Mouse (Mus musculus) testis, adult 2 months (tissue): Measurements from ENCODE around the gene Olfr20. TPM values are rescaled to one million over a fixed set of nuclear protein-coding genes. Genes with fewer than 3 reads are reported as not detected.
"Not testable (repeated sequence)": the region's sequence is repeated elsewhere in the genome, so short reads cannot be mapped to it uniquely, and the experiment has no call there.

ENCODE experiments used
- H3K27ac ChIP-seq: fragments of 200-500 bp; 2 replicates; pipeline ENCODE4 v1.5.1; 2012; ENCODE audit warnings: low read depth, low read length; ENCODE audit not compliant: control insufficient read depth, insufficient read depth
- H3K27me3 ChIP-seq: fragments of 200-500 bp; 2 replicates; pipeline ENCODE4 v1.6.1; 2012; ENCODE audit warnings: mild to moderate bottlenecking, low read length, moderate library complexity; ENCODE audit not compliant: control insufficient read depth, insufficient read depth
- H3K36me3 ChIP-seq: fragments of 200-500 bp; 2 replicates; pipeline ENCODE4 v1.6.1; 2012; ENCODE audit warnings: mild to moderate bottlenecking, low read length; ENCODE audit not compliant: control insufficient read depth, insufficient read depth
- H3K4me1 ChIP-seq: fragments of 200-500 bp; 2 replicates; pipeline ENCODE4 v1.6.1; 2012; ENCODE audit warnings: low read length; ENCODE audit not compliant: control insufficient read depth, insufficient read depth
- H3K4me3 ChIP-seq: fragments of 200-500 bp; 2 replicates; pipeline ENCODE4 v1.5.1; 2012; ENCODE audit warnings: low read depth, mild to moderate bottlenecking, low read length, moderate library complexity, mixed read lengths; ENCODE audit not compliant: control insufficient read depth
- CTCF ChIP-seq: fragments of 200-500 bp; IDR thresholded peaks from 2 replicates; pipeline ENCODE4 v1.5.1; 2012; ENCODE audit warnings: low read depth, mild to moderate bottlenecking, inconsistent platforms, low read length, moderate library complexity; ENCODE audit not compliant: control insufficient read depth, insufficient read depth, insufficient replicate concordance
- POLR2A ChIP-seq: fragments of 200-500 bp; IDR thresholded peaks from 2 replicates; pipeline ENCODE4 v1.6.1; 2012; ENCODE audit warnings: low read depth, mild to moderate bottlenecking, inconsistent platforms, low read length, moderate library complexity; ENCODE audit not compliant: control insufficient read depth
- polyA plus RNA-seq: library from polyadenylated mRNA; depleted of rRNA; stranded (reverse); fragments of >200 nt; gene quantifications from 2 replicates; pipeline ENCODE4 v1.2.3, GENCODE M21; 2012; rRNA removed

Gene Olfr20
- polyA plus RNA-seq = 2.2 and 3.0 TPM in 2 replicates

GRCm38 (mm10) chr11:73350483-73350882 is at the start of gene Olfr20:
Gene Olfr20 (plus strand): TSS chr11:73350783.
- no peak within 1 kb of the TSS for H3K4me3 ChIP-seq
- no peak for TF ChIP-seq CTCF
- TF ChIP-seq POLR2A = no peak
- no peaks in the 10 kb centered on the region for H3K4me1 ChIP-seq
- H3K36me3 ChIP-seq = no peaks in the 10 kb centered on the region
- H3K27ac ChIP-seq = no peak within 1 kb of the TSS
- H3K27me3 ChIP-seq = no peaks in the 10 kb centered on the region

GRCm38 (mm10) chr11:73303123-73303522 is 47.5 kb upstream of the Olfr20 start:
- no peak overlapping the region for H3K4me3 ChIP-seq
- H3K4me1 ChIP-seq = no peaks in the 10 kb centered on the region
- H3K27ac ChIP-seq = no peak overlapping the region
- H3K27me3 ChIP-seq = no peaks in the 10 kb centered on the region
- H3K36me3 ChIP-seq = no peaks in the 10 kb centered on the region
- no peak for TF ChIP-seq POLR2A
- no peak for TF ChIP-seq CTCF

- no peaks in the 10 kb centered on the region for H3K4me1 ChIP-seq
- H3K36me3 ChIP-seq = no peaks in the 10 kb centered on the region
- TF ChIP-seq CTCF = no peak
- TF ChIP-seq POLR2A = no peak
- no peaks in the 10 kb centered on the region for H3K27me3 ChIP-seq
- no peak overlapping the region for H3K27ac ChIP-seq
- H3K4me3 ChIP-seq = no peak overlapping the region
These were observed 34.6 kb upstream of the Olfr20 start for GRCm38 (mm10) chr11:73315961-73316360.

- not testable (repeated sequence) for H3K4me3 ChIP-seq, H3K36me3 ChIP-seq, H3K4me1 ChIP-seq, H3K27me3 ChIP-seq, H3K27ac ChIP-seq
These were observed 32.0 kb upstream of the Olfr20 start for GRCm38 (mm10) chr11:73318581-73318980.

- H3K4me3 ChIP-seq, H3K27ac ChIP-seq, H3K36me3 ChIP-seq, H3K27me3 ChIP-seq, H3K4me1 ChIP-seq: not testable (repeated sequence)
These were observed 29.5 kb upstream of the Olfr20 start for GRCm38 (mm10) chr11:73321064-73321463.

- no peaks in the 10 kb centered on the region for H3K36me3 ChIP-seq
- H3K27ac ChIP-seq = no peak overlapping the region
- no peak for TF ChIP-seq POLR2A
- H3K4me3 ChIP-seq = no peak overlapping the region
- no peaks in the 10 kb centered on the region for H3K27me3 ChIP-seq
- peaks cover 2% of the 10 kb centered on the region; the same call in 1 of the 2 replicates for H3K4me1 ChIP-seq
These were observed 26.4 kb upstream of the Olfr20 start for GRCm38 (mm10) chr11:73323906-73324830.

- no peaks in the 10 kb centered on the region for H3K36me3 ChIP-seq
- TF ChIP-seq POLR2A (no peak), CTCF (no peak)
- no peak overlapping the region for H3K27ac ChIP-seq
These were observed 24.1 kb upstream of the Olfr20 start for GRCm38 (mm10) chr11:73326485-73326886.

GRCm38 (mm10) chr11:73327361-73327760 is 23.2 kb upstream of the Olfr20 start:
- Histone ChIP-seq H3K36me3 (no peaks in the 10 kb centered on the region), H3K27ac (no peak overlapping the region), H3K27me3 (no peaks in the 10 kb centered on the region), H3K4me3 (no peak overlapping the region), H3K4me1 (peaks cover 2% of the 10 kb centered on the region; the same call in 1 of the 2 replicates)
- TF ChIP-seq POLR2A (no peak), CTCF (no peak)

More at GRCm38 (mm10) chr11:73326485-73326886, 24.1 kb upstream of the Olfr20 start:
- Histone ChIP-seq H3K4me1 (peaks cover 2% of the 10 kb centered on the region; the same call in 1 of the 2 replicates), H3K27me3 (no peaks in the 10 kb centered on the region), H3K4me3 (no peak overlapping the region)
